Mouse (Mus musculus) kidney, embryonic 15.5 days (tissue): Measurements from ENCODE around the gene Tsc1. TPM values are rescaled to one million over a fixed set of nuclear protein-coding genes. Genes with fewer than 3 reads are reported as not detected.

Source experiments
- ATAC-seq: fragments of 200-750 bp; cut with Nextera tagmentation; replicated peaks from 2 replicates; pipeline ENCODE4 v1.8.0; 2017; ENCODE audit warnings: moderate TSS enrichment; ENCODE audit not compliant: low FRiP score
- H3K27ac ChIP-seq: fragments of 300-500 bp; sonication (generic); 2 replicates; pipeline ENCODE4 v1.5.1; 2015; ENCODE audit warnings: mild to moderate bottlenecking, inconsistent platforms
- H3K27me3 ChIP-seq: fragments of 300-500 bp; sonication (generic); 2 replicates; pipeline ENCODE4 v1.6.1; 2015; ENCODE audit warnings: inconsistent platforms
- H3K36me3 ChIP-seq: fragments of 300-500 bp; sonication (generic); 2 replicates; pipeline ENCODE4 v1.6.1; 2015; ENCODE audit warnings: inconsistent platforms
- H3K4me1 ChIP-seq: fragments of 300-500 bp; sonication (generic); 2 replicates; pipeline ENCODE4 v1.6.1; 2015; ENCODE audit warnings: inconsistent platforms
- H3K4me2 ChIP-seq: fragments of 300-500 bp; sonication (generic); 2 replicates; pipeline ENCODE4 v1.6.1; 2015; ENCODE audit warnings: moderate library complexity, mild to moderate bottlenecking, inconsistent platforms
- H3K4me3 ChIP-seq: fragments of 300-500 bp; sonication (generic); replicated peaks from 2 replicates; pipeline ENCODE4 v1.5.1; 2015; ENCODE audit warnings: mild to moderate bottlenecking, inconsistent platforms
- H3K9ac ChIP-seq: fragments of 300-500 bp; sonication (generic); 2 replicates; pipeline ENCODE4 v1.6.1; 2015; ENCODE audit warnings: mild to moderate bottlenecking, inconsistent platforms
- H3K9me3 ChIP-seq: fragments of 300-500 bp; sonication (generic); replicated peaks from 2 replicates; pipeline ENCODE4 v1.6.1; 2016; ENCODE audit warnings: inconsistent platforms
- WGBS: fragments of 180-500 bp; shearing (Covaris S2); methylation state at CpG from one replicate; pipeline ENCODE4 v1.1.7; 2015; ENCODE audit warnings: mixed read lengths; 5-methylcytosine and 5-hydroxymethylcytosine counted together
- polyA plus RNA-seq: library from polyadenylated mRNA; unstranded; fragments of >200 nt; fragmentation: Nextera tagmentation; extraction: Ambion mirVana; gene quantifications from 2 replicates; pipeline ENCODE4 v1.2.1, GENCODE M21; 2015

The Tsc1 gene
- polyA plus RNA-seq, 1 experiment from 2014 or later = 22.9 TPM

GRCm38 (mm10) chr2:28665818-28666217, 24.8 kb downstream of the Tsc1 start:
- Histone ChIP-seq H3K9ac (no peak overlapping the region), H3K4me1 (no peaks in the 10 kb centered on the region), H3K27me3 (no peaks in the 10 kb centered on the region), H3K4me2 (no peak overlapping the region), H3K27ac (no peak overlapping the region), H3K36me3 (peaks cover 96% of the 10 kb centered on the region), H3K4me3 (no peak overlapping the region), H3K9me3 (no peaks in the 10 kb centered on the region)
- ATAC-seq = no peak
- 52% methylated on average over 3 of the region's 3 CpGs for WGBS

- H3K4me3 ChIP-seq = no peak overlapping the region
- H3K27ac ChIP-seq = no peak overlapping the region
- H3K9me3 ChIP-seq = no peaks in the 10 kb centered on the region
- H3K36me3 ChIP-seq = peaks cover 95% of the 10 kb centered on the region
- no peak overlapping the region for H3K9ac ChIP-seq
- ATAC-seq = no peak
- no peaks in the 10 kb centered on the region for H3K4me1 ChIP-seq
- 74% methylated on average over 2 of the region's 2 CpGs for WGBS
- no peak overlapping the region for H3K4me2 ChIP-seq
- no peaks in the 10 kb centered on the region for H3K27me3 ChIP-seq
Observed at GRCm38 (mm10) chr2:28671438-28671837, 30.4 kb downstream of the Tsc1 start.

- 94% methylated on average over 8 of the region's 8 CpGs for WGBS
- no peaks in the 10 kb centered on the region for H3K4me1 ChIP-seq
- H3K4me2 ChIP-seq = no peak overlapping the region
- H3K4me3 ChIP-seq = no peak overlapping the region
- H3K9ac ChIP-seq = no peak overlapping the region
- H3K27ac ChIP-seq = no peak overlapping the region
- H3K9me3 ChIP-seq = no peaks in the 10 kb centered on the region
- H3K36me3 ChIP-seq = peaks cover 98% of the 10 kb centered on the region
- no peaks in the 10 kb centered on the region for H3K27me3 ChIP-seq
- ATAC-seq = no peak
Observed at GRCm38 (mm10) chr2:28676005-28676404, 35.0 kb downstream of the Tsc1 start.

GRCm38 (mm10) chr2:28680710-28681109, 39.7 kb downstream of the Tsc1 start:
- 28% methylated on average over 4 of the region's 4 CpGs for WGBS

GRCm38 (mm10) chr2:28681718-28682117, 40.7 kb downstream of the Tsc1 start:
- ATAC-seq = no peak
- 92% methylated on average over 4 of the region's 4 CpGs for WGBS
- Histone ChIP-seq H3K27me3 (no peaks in the 10 kb centered on the region), H3K4me1 (no peaks in the 10 kb centered on the region), H3K9ac (no peak overlapping the region), H3K36me3 (peaks cover 100% of the 10 kb centered on the region), H3K4me2 (no peak overlapping the region), H3K27ac (no peak overlapping the region), H3K9me3 (no peaks in the 10 kb centered on the region), H3K4me3 (no peak overlapping the region)

More at GRCm38 (mm10) chr2:28680710-28681109, 39.7 kb downstream of the Tsc1 start:
- H3K4me1 ChIP-seq = no peaks in the 10 kb centered on the region
- no peaks in the 10 kb centered on the region for H3K27me3 ChIP-seq
- H3K9me3 ChIP-seq = no peaks in the 10 kb centered on the region
- H3K4me3 ChIP-seq = no peak overlapping the region
- no peak overlapping the region for H3K9ac ChIP-seq
- peaks cover 100% of the 10 kb centered on the region for H3K36me3 ChIP-seq
- H3K27ac ChIP-seq = no peak overlapping the region
- ATAC-seq = no peak
- no peak overlapping the region for H3K4me2 ChIP-seq

GRCm38 (mm10) chr2:28685895-28686294, 44.9 kb downstream of the Tsc1 start:
- Histone ChIP-seq H3K36me3 (peaks cover 75% of the 10 kb centered on the region), H3K4me3 (no peak overlapping the region), H3K27me3 (no peaks in the 10 kb centered on the region), H3K27ac (no peak overlapping the region), H3K9me3 (no peaks in the 10 kb centered on the region), H3K4me1 (no peaks in the 10 kb centered on the region), H3K9ac (no peak overlapping the region), H3K4me2 (no peak overlapping the region)
- ATAC-seq = no peak
- WGBS = 84% methylated on average over 7 of the region's 7 CpGs

GRCm38 (mm10) chr2:28688431-28688830, 47.4 kb downstream of the Tsc1 start:
- ATAC-seq = no peak
- Histone ChIP-seq H3K4me3 (no peak overlapping the region), H3K27me3 (no peaks in the 10 kb centered on the region), H3K9ac (no peak overlapping the region), H3K4me2 (no peak overlapping the region), H3K4me1 (no peaks in the 10 kb centered on the region), H3K9me3 (no peaks in the 10 kb centered on the region), H3K36me3 (peaks cover 49% of the 10 kb centered on the region), H3K27ac (no peak overlapping the region)
- WGBS = 27% methylated on average over 3 of the region's 3 CpGs

- H3K9me3 ChIP-seq = no peaks in the 10 kb centered on the region
- H3K27me3 ChIP-seq = no peaks in the 10 kb centered on the region
- H3K36me3 ChIP-seq = peaks cover 7% of the 10 kb centered on the region
- no peaks in the 10 kb centered on the region; the same call in 1 of the 2 replicates for H3K4me1 ChIP-seq
- no peak overlapping the region for H3K9ac ChIP-seq
- ATAC-seq = no peak
- WGBS = 84% methylated on average over 9 of the region's 9 CpGs
- H3K27ac ChIP-seq = no peak overlapping the region
- no peak overlapping the region for H3K4me3 ChIP-seq
- no peak overlapping the region for H3K4me2 ChIP-seq
Observed at GRCm38 (mm10) chr2:28692692-28693091, 51.7 kb downstream of the Tsc1 start.

- H3K4me3 ChIP-seq = no peak overlapping the region
- H3K27me3 ChIP-seq = no peaks in the 10 kb centered on the region
- no peaks in the 10 kb centered on the region for H3K36me3 ChIP-seq
- WGBS = 62% methylated on average over 5 of the region's 5 CpGs
- no peak for ATAC-seq
- no peaks in the 10 kb centered on the region for H3K9me3 ChIP-seq
- 0 out of 2 replicates have a peak overlapping the region, but pooled peaks have one; percentile 64 for H3K4me2 ChIP-seq
- no peak overlapping the region for H3K9ac ChIP-seq
- 0 out of 2 replicates have a peak overlapping the region, but pooled peaks have one; percentile 82 for H3K27ac ChIP-seq
- H3K4me1 ChIP-seq = peaks cover 28% of the 10 kb centered on the region
Observed at GRCm38 (mm10) chr2:28698566-28698965, 57.5 kb downstream of the Tsc1 start.

GRCm38 (mm10) chr2:28699361-28700335, 58.6 kb downstream of the Tsc1 start, which contains the start of the genes Spaca9 and Ak8:
Spaca9 (minus strand) TSS chr2:28699727.
Ak8 (plus strand) TSS chr2:28700164.
- Histone ChIP-seq H3K27ac (peak within 1 kb of the TSS; percentile 82), H3K9ac (peak within 1 kb of the TSS; percentile 68), H3K36me3 (no peaks in the 10 kb centered on the region), H3K4me2 (peak within 1 kb of the TSS; percentile 64), H3K4me3 (peak within 1 kb of the TSS; percentile 61), H3K9me3 (no peaks in the 10 kb centered on the region), H3K4me1 (peaks cover 28% of the 10 kb centered on the region), H3K27me3 (0 out of 2 replicates have a peak, but pooled peaks cover 3% of the 10 kb centered on the region)
- under 1% methylated on average over 53 of the region's 53 CpGs for WGBS
- ATAC-seq = peak; percentile 86

- H3K4me2 ChIP-seq = no peak overlapping the region
- H3K4me1 ChIP-seq = peaks cover 32% of the 10 kb centered on the region
- 71% methylated on average over 8 of the region's 8 CpGs for WGBS
- no peak overlapping the region for H3K27ac ChIP-seq
- no peaks in the 10 kb centered on the region for H3K36me3 ChIP-seq
- ATAC-seq = no peak
- no peak overlapping the region for H3K4me3 ChIP-seq
- H3K27me3 ChIP-seq = 0 out of 2 replicates have a peak, but pooled peaks cover 4% of the 10 kb centered on the region
- no peak overlapping the region for H3K9ac ChIP-seq
- H3K9me3 ChIP-seq = no peaks in the 10 kb centered on the region
Observed at GRCm38 (mm10) chr2:28701646-28702262, 60.7 kb downstream of the Tsc1 start.

GRCm38 (mm10) chr2:28706106-28706636, 65.1 kb downstream of the Tsc1 start:
- WGBS = 35% methylated on average over 8 of the region's 8 CpGs
- no peak overlapping the region for H3K27ac ChIP-seq
- H3K9ac ChIP-seq = no peak overlapping the region
- no peak overlapping the region for H3K4me3 ChIP-seq
- H3K27me3 ChIP-seq = peaks cover 4% of the 10 kb centered on the region; the same call in 1 of the 2 replicates
- H3K36me3 ChIP-seq = no peaks in the 10 kb centered on the region
- ATAC-seq = no peak
- H3K9me3 ChIP-seq = no peaks in the 10 kb centered on the region
- H3K4me2 ChIP-seq = no peak overlapping the region
- H3K4me1 ChIP-seq = peaks cover 14% of the 10 kb centered on the region
